Mouse (Mus musculus) heart, postnatal 0 days (tissue): ENCODE results near the gene Stxbp4. TPM values are rescaled to one million over a fixed set of nuclear protein-coding genes. Genes with fewer than 3 reads are reported as not detected.

Source experiments
- ATAC-seq: fragments of 200-750 bp; cut with Nextera tagmentation; 2 replicates; pipeline ENCODE4 v1.8.0; 2017; ENCODE audit warnings: low read depth, moderate number of reproducible peaks, moderate library complexity; ENCODE audit not compliant: insufficient read depth
- DNase-seq: peaks from one replicate; pipeline ENCODE4 v3.0.0-alpha.2; 2016; ENCODE audit warnings: low spot score
- H3K27ac ChIP-seq: fragments of 300-500 bp; sonication (generic); 2 replicates; pipeline ENCODE4 v1.5.1; 2014; ENCODE audit warnings: low read depth, mild to moderate bottlenecking
- H3K27me3 ChIP-seq: fragments of 300-500 bp; sonication (generic); 2 replicates; pipeline ENCODE4 v1.6.1; 2014; ENCODE audit warnings: low read length, mixed read lengths; ENCODE audit not compliant: control insufficient read depth, insufficient read depth
- H3K36me3 ChIP-seq: fragments of 300-500 bp; sonication (generic); replicated peaks from 2 replicates; pipeline ENCODE4 v1.6.1; 2014; ENCODE audit warnings: low read length, mixed read lengths; ENCODE audit not compliant: control insufficient read depth, insufficient read depth
- H3K4me1 ChIP-seq: fragments of 300-500 bp; sonication (generic); 2 replicates; pipeline ENCODE4 v1.6.1; 2014; ENCODE audit warnings: antibody characterized with exemption; ENCODE audit not compliant: control insufficient read depth, insufficient read depth
- H3K4me2 ChIP-seq: fragments of 300-500 bp; sonication (generic); 2 replicates; pipeline ENCODE4 v1.6.1; 2014; ENCODE audit warnings: low read depth, mild to moderate bottlenecking, low read length, moderate library complexity
- H3K4me3 ChIP-seq: fragments of 300-500 bp; sonication (generic); 2 replicates; pipeline ENCODE4 v1.5.1; 2014; ENCODE audit warnings: low read depth, low read length
- H3K9ac ChIP-seq: fragments of 300-500 bp; sonication (generic); replicated peaks from 2 replicates; pipeline ENCODE4 v1.6.1; 2014; ENCODE audit warnings: low read depth, low read length, mixed read lengths
- H3K9me3 ChIP-seq: fragments of 300-500 bp; sonication (generic); replicated peaks from 2 replicates; pipeline ENCODE4 v1.6.1; 2016; ENCODE audit warnings: low read length; ENCODE audit not compliant: control insufficient read depth
- CTCF ChIP-seq: IDR thresholded peaks from 2 replicates; pipeline ENCODE4 v1.5.1; 2016; ENCODE audit warnings: antibody characterized with exemption, control low read depth, low read depth
- EP300 ChIP-seq: IDR thresholded peaks from 2 replicates; pipeline ENCODE4 v1.6.1; 2016; ENCODE audit warnings: antibody characterized with exemption, low read depth
- WGBS: fragments of 180-500 bp; shearing (Covaris S2); extraction: QIAGEN DNeasy Blood & Tissue Kit; methylation state at CpG from one replicate; pipeline ENCODE4 v1.1.7; 2014; 5-methylcytosine and 5-hydroxymethylcytosine counted together
- polyA plus RNA-seq: library from polyadenylated mRNA; unstranded; fragments of >200 nt; fragmentation: Nextera tagmentation; extraction: Ambion mirVana; gene quantifications from 2 replicates; pipeline ENCODE4 v1.2.1, GENCODE M21; 2015
- total RNA-seq: library from RNA; depleted of rRNA; stranded (reverse); fragments of >200 nt; gene quantifications from 2 replicates; pipeline ENCODE4 v1.2.3, GENCODE M21; 2014; ENCODE audit warnings: low replicate concordance

Stxbp4 gene
- total and polyA plus RNA-seq, 2 experiments from 2014 or later = 2.9 to 4.7 TPM

DNA sequence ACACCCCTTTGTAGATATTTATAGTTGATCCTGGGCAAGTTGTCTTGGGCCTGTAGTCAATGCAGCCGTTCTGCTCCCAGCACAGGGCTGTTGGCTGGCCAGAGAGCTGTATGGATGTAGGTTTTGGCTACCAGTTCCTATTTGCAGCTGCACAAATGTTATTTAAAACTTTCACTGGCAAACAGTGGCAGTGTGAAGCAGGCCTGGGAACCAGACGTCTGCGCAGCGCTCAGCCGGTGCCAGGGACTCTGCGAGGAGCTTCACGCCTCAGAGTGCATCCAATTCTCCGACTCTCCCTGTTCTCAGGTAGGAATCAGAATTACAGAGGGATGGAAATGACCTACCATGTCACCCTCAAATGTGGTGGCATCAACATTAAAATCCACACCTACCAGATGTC, 150.2 kb downstream of the Stxbp4 start:
- H3K9ac ChIP-seq = no peak overlapping the region
- no peaks in the 10 kb centered on the region for H3K4me1 ChIP-seq
- 94% methylated on average over 8 of the region's 8 CpGs for WGBS
- H3K27me3 ChIP-seq = no peaks in the 10 kb centered on the region
- no peak for DNase-seq
- H3K4me2 ChIP-seq = no peak overlapping the region
- TF ChIP-seq EP300 (no peak), CTCF (no peak)
- no peak for ATAC-seq
- no peak overlapping the region for H3K4me3 ChIP-seq
- no peaks in the 10 kb centered on the region; the same call in 1 of the 2 replicates for H3K36me3 ChIP-seq
- H3K9me3 ChIP-seq = no peaks in the 10 kb centered on the region
- no peak overlapping the region for H3K27ac ChIP-seq

DNA sequence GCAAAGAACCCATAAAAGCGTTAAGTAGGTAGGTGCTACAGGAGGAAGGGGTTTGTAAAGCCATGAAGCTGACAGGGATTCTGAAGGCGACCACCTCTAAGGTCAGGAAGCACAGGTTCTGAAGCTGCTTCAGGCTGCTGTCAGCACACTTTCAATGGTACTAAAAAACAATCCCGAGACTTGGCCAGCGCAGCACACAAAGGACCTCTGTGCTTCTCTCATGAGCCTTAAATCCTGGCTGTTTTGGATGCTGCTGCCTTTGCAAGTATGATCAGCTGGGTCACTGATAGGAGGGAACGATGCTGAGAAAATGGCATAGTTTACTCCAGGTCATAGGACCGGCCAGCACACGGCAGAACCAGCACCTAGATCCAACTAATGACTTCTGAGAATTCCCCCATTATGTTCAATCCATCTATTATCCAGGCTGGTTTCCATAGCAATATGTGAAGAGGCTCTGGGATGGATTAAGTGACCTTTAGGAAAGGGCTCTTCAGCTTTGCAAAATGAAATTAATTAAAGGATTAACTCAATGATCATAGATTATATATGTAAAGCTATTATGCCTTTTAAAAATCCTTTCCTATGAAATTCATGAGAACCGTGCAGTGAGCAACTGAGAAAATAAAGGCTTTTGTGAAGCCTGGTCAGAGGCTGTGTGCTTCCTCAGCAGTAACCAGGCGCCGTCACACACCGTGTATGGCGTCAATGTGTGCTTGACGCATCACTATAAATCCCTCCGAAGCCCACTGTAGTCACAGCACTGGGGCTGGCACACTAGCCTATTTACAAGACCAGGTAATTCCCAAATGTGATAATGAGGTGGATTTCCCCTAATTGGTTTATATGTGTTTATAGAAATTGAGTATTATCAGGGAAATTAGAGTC, 152.9 kb downstream of the Stxbp4 start:
- Histone ChIP-seq H3K27me3 (no peaks in the 10 kb centered on the region), H3K36me3 (no peaks in the 10 kb centered on the region; the same call in 1 of the 2 replicates), H3K9me3 (no peaks in the 10 kb centered on the region), H3K9ac (no peak overlapping the region), H3K4me3 (no peak overlapping the region), H3K4me2 (no peak overlapping the region), H3K4me1 (no peaks in the 10 kb centered on the region), H3K27ac (no peak overlapping the region)
- no peak for TF ChIP-seq EP300
- TF ChIP-seq CTCF = no peak
- 89% methylated on average over 14 of the region's 14 CpGs for WGBS
- ATAC-seq (no peak), DNase-seq (no peak)

DNA sequence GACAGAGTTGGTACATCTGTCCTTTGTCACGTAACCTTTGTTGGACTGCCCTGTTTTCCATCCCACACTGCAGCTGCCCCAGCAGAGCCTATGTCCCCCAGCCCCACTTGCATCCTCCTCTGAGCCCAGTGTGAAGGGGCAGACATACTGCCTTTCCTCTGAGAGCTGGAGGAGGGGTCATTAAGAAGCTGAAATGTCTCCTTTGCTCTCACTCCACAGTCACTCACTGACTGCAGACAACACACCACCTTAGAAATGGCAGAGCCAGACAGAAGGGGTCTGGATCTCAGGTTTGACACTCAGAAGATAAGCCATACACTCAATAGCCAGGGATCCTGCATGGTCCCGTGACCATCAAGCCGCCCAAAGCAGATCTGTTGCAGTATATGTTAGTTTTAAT, 154.1 kb downstream of the Stxbp4 start:
- Histone ChIP-seq H3K27me3 (no peaks in the 10 kb centered on the region), H3K4me3 (no peak overlapping the region), H3K27ac (no peak overlapping the region), H3K9me3 (no peaks in the 10 kb centered on the region), H3K4me2 (no peak overlapping the region), H3K9ac (no peak overlapping the region), H3K4me1 (no peaks in the 10 kb centered on the region), H3K36me3 (peaks cover 5% of the 10 kb centered on the region; the same call in 1 of the 2 replicates)
- ATAC-seq (no peak), DNase-seq (no peak)
- 69% methylated on average over 3 of the region's 3 CpGs for WGBS
- TF ChIP-seq CTCF = no peak
- TF ChIP-seq EP300 = no peak

DNA sequence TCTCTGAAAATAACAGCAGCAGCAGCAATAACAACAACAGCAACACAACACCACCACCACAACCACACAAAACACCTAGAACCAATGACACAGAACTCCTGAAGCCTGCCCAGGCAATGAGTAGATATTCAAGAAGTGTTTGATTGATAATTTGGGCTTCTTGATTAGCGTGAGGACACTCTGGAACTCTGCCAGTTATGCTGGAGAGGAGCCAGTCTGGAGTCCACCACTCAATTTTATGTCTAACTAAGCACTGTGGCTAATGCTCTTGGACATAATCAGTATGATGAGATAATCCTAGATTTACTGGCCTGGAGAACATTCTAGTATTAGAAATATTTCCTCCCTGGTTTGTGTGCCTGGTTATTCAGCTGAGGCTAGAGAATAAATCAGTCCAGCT, 156.1 kb downstream of the Stxbp4 start:
- no peak overlapping the region for H3K4me2 ChIP-seq
- no peak overlapping the region for H3K27ac ChIP-seq
- H3K36me3 ChIP-seq = 0 out of 2 replicates have a peak, but pooled peaks cover 8% of the 10 kb centered on the region
- no peaks in the 10 kb centered on the region for H3K4me1 ChIP-seq
- no peaks in the 10 kb centered on the region for H3K9me3 ChIP-seq
- WGBS = 11% methylated on average over 1 of the region's 1 CpGs
- no peak for DNase-seq
- no peak for ATAC-seq
- H3K9ac ChIP-seq = no peak overlapping the region
- H3K4me3 ChIP-seq = no peak overlapping the region
- H3K27me3 ChIP-seq = no peaks in the 10 kb centered on the region
- TF ChIP-seq EP300 = no peak
- no peak for TF ChIP-seq CTCF

DNA sequence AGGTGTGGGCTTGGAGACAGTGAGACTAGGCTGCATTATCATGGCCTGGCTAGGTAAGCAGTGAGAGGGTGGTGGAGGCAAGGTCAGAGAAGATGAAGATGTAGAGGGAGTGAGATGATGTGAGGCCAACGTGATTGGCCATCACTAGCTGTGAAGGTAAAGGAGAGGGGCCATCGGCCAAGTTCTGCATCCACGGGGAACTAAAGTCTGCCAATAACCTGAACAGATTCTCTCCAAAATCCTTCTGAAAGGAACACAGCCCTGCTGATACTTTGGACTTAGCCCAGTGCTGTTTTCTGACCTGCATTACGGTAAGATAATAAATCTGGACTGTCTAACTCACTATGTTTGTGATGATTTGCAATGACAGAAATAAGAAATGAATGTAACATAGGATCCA, 167.6 kb downstream of the Stxbp4 start:
- 86% methylated on average over 4 of the region's 4 CpGs for WGBS
- Histone ChIP-seq H3K4me2 (no peak overlapping the region), H3K4me1 (no peaks in the 10 kb centered on the region), H3K36me3 (no peaks in the 10 kb centered on the region), H3K9ac (no peak overlapping the region), H3K9me3 (no peaks in the 10 kb centered on the region), H3K27me3 (no peaks in the 10 kb centered on the region), H3K4me3 (no peak overlapping the region), H3K27ac (no peak overlapping the region)
- ATAC-seq = no peak
- TF ChIP-seq EP300 (no peak), CTCF (no peak)
- DNase-seq = no peak
